Mouse (Mus musculus): ENCODE measurements around the gene Phf21a.

DNA sequence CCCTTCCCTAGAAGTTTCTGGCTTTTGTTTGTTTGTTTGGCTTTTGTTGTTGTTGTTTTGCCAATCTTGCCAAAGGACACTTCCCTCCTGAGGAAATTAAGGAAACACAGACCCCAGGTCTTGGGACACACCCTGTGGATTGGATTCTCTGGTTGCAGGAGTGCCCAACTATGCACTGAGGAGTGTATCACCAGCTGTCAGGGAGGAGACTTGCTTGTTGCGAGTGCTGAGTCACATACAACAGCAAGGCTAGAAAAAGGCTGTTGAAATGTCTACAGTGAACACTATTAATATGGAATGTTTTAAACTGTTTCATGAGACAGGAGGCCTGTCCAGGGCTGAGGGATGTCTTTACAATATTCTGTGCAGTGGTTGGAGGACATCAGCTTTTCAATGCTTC, 26.0 kb upstream of the Phf21a start:
- no peak for TF ChIP-seq TAL1 (IDR thresholded peaks at IDR 0.05; ENCODE audit: low read length)
- TF ChIP-seq GATA1 (IDR thresholded peaks at IDR 0.05; ENCODE audit: low read length), result no peak
